Mouse (Mus musculus) testis, adult 2 months (tissue): Measurements from ENCODE around the gene Igf1r. TPM values are rescaled to one million over a fixed set of nuclear protein-coding genes. Genes with fewer than 3 reads are reported as not detected.

Experiments
- H3K27ac ChIP-seq: fragments of 200-500 bp; 2 replicates; pipeline ENCODE4 v1.5.1; 2012; ENCODE audit warnings: low read depth, low read length; ENCODE audit not compliant: control insufficient read depth, insufficient read depth
- H3K27me3 ChIP-seq: fragments of 200-500 bp; 2 replicates; pipeline ENCODE4 v1.6.1; 2012; ENCODE audit warnings: mild to moderate bottlenecking, low read length, moderate library complexity; ENCODE audit not compliant: control insufficient read depth, insufficient read depth
- H3K36me3 ChIP-seq: fragments of 200-500 bp; 2 replicates; pipeline ENCODE4 v1.6.1; 2012; ENCODE audit warnings: mild to moderate bottlenecking, low read length; ENCODE audit not compliant: control insufficient read depth, insufficient read depth
- H3K4me1 ChIP-seq: fragments of 200-500 bp; 2 replicates; pipeline ENCODE4 v1.6.1; 2012; ENCODE audit warnings: low read length; ENCODE audit not compliant: control insufficient read depth, insufficient read depth
- H3K4me3 ChIP-seq: fragments of 200-500 bp; 2 replicates; pipeline ENCODE4 v1.5.1; 2012; ENCODE audit warnings: low read depth, mild to moderate bottlenecking, low read length, moderate library complexity, mixed read lengths; ENCODE audit not compliant: control insufficient read depth
- CTCF ChIP-seq: fragments of 200-500 bp; IDR thresholded peaks from 2 replicates; pipeline ENCODE4 v1.5.1; 2012; ENCODE audit warnings: low read depth, mild to moderate bottlenecking, inconsistent platforms, low read length, moderate library complexity; ENCODE audit not compliant: control insufficient read depth, insufficient read depth, insufficient replicate concordance
- POLR2A ChIP-seq: fragments of 200-500 bp; IDR thresholded peaks from 2 replicates; pipeline ENCODE4 v1.6.1; 2012; ENCODE audit warnings: low read depth, mild to moderate bottlenecking, inconsistent platforms, low read length, moderate library complexity; ENCODE audit not compliant: control insufficient read depth
- polyA plus RNA-seq: library from polyadenylated mRNA; depleted of rRNA; stranded (reverse); fragments of >200 nt; gene quantifications from 2 replicates; pipeline ENCODE4 v1.2.3, GENCODE M21; 2012

The Igf1r gene
- polyA plus RNA-seq, 1 experiment: 4.2 TPM

GRCm38 (mm10) chr7:68117981-68118380 lies 165.4 kb downstream of the Igf1r start:
- Histone ChIP-seq H3K4me1 (peaks cover 4% of the 10 kb centered on the region), H3K36me3 (no peaks in the 10 kb centered on the region), H3K27ac (no peak overlapping the region), H3K27me3 (no peaks in the 10 kb centered on the region), H3K4me3 (no peak overlapping the region)
- TF ChIP-seq POLR2A: no peak
- TF ChIP-seq CTCF: no peak

- H3K27me3 ChIP-seq: no peaks in the 10 kb centered on the region
- peaks cover 4% of the 10 kb centered on the region for H3K4me1 ChIP-seq
- H3K36me3 ChIP-seq: no peaks in the 10 kb centered on the region
- H3K4me3 ChIP-seq: no peak overlapping the region
- no peak for TF ChIP-seq POLR2A
- no peak for TF ChIP-seq CTCF
- H3K27ac ChIP-seq: no peak overlapping the region
Measured at GRCm38 (mm10) chr7:68119605-68120004, 167.0 kb downstream of the Igf1r start.

GRCm38 (mm10) chr7:68122418-68122817 lies 169.8 kb downstream of the Igf1r start:
- Histone ChIP-seq H3K27ac (no peak overlapping the region), H3K27me3 (no peaks in the 10 kb centered on the region), H3K36me3 (no peaks in the 10 kb centered on the region), H3K4me3 (no peak overlapping the region), H3K4me1 (no peaks in the 10 kb centered on the region)
- TF ChIP-seq POLR2A (no peak), CTCF (no peak)

DNA sequence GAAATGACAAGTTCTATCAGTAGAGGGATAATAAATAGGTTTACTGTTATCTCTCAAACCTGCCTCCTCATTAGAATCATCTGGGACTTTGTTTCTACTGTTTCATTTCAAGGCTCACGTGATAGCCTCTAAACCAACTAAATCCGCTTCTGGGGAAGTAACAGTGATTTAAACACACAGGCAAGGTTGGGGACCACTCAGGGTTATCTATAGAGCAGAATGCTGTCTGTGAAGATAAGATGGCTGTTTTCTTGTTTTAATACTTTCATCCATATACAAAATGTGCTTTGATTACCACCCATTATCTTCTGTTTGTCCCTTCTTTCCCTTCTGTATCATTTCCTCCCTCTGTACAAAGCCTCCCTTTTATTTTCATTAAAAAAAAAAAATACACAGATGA lies 172.7 kb downstream of the Igf1r start:
- Histone ChIP-seq H3K27me3 (no peaks in the 10 kb centered on the region), H3K4me1 (peaks cover 7% of the 10 kb centered on the region), H3K36me3 (no peaks in the 10 kb centered on the region), H3K4me3 (no peak overlapping the region), H3K27ac (no peak overlapping the region)
- TF ChIP-seq CTCF (no peak), POLR2A (no peak)

DNA sequence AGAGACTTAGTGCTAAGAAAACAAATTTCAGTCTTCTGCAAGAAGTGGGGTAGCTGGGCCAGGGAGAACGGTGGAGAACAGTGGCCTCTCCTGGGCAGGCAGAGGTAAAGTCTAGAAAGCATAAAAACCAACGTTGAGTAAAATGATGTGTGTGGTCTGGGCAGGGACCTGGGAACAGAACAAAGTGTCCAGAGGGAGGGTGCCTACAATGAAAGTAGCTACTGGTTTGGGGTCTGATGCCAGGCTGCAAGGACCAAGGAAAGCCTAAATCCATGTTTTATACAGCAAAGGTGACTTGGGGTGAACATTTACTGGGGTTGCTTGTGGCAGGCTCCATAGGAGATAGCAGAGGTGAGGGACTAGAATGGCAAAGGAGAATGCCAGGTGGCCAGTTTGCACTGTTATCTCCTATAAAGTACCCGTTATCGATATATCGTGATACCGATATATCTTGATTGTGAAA lies 175.2 kb downstream of the Igf1r start:
- peak; percentile 49; the same call in 1 of the 2 replicates for TF ChIP-seq CTCF
- TF ChIP-seq POLR2A: no peak
- H3K4me1 ChIP-seq: peaks cover 8% of the 10 kb centered on the region
- H3K27ac ChIP-seq: peak overlapping the region; percentile 69
- H3K27me3 ChIP-seq: no peaks in the 10 kb centered on the region
- no peak overlapping the region for H3K4me3 ChIP-seq
- no peaks in the 10 kb centered on the region for H3K36me3 ChIP-seq

GRCm38 (mm10) chr7:68128271-68128674 lies 175.6 kb downstream of the Igf1r start:
- Histone ChIP-seq H3K4me3 (no peak overlapping the region), H3K27ac (peak overlapping the region; percentile 69), H3K36me3 (no peaks in the 10 kb centered on the region), H3K27me3 (no peaks in the 10 kb centered on the region), H3K4me1 (peaks cover 8% of the 10 kb centered on the region)
- TF ChIP-seq POLR2A (no peak), CTCF (no peak)

DNA sequence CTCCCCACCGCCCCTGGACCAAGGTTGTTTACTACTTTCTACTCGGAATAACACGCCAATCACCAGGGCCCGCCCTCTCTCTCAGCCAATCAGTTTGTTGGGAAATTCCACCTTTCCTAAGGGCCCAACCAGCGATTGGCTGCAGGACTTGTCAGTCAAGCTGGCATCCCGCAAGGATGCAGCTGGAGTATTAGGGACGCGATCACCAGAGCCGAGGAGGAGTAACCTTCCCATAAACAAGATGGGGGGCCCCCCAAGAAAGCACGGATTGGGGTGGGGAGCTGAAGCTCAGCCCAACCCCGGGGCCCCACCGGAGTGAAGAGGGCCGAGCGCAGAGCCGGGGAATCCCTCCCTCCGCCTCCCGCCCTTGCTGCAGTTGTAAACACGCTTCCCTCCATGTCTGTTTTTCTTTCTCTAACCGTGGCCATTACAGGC lies 176.5 kb downstream of the Igf1r start:
- TF ChIP-seq CTCF (no peak), POLR2A (peak; percentile 40; the same call in 1 of the 2 replicates)
- H3K36me3 ChIP-seq: no peaks in the 10 kb centered on the region
- H3K4me1 ChIP-seq: peaks cover 8% of the 10 kb centered on the region
- no peaks in the 10 kb centered on the region for H3K27me3 ChIP-seq
- no peak overlapping the region; the same call in 1 of the 2 replicates for H3K27ac ChIP-seq
- peak overlapping the region; percentile 88 for H3K4me3 ChIP-seq
